Mouse (Mus musculus): Measurements from ENCODE around the gene Arpc1b.

DNA sequence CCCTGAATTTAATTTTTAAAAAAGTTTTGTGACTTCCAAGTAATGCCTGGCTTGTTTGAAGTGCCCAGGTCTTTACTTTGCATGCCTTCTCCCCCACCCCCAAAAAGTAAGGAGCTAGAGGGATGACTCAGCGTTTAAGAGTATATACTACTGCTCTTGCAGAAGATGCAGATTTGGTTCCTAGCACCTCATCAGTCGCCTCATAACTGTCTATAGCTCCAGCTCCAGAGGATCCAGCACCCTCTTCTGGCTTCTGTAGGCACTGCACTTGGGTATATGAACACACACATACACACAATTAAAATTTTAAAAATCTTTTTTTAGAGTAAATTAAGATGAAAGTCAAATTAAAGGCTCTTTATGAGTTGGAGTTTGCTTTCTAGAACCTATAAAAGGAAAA is 25.8 kb upstream of the Arpc1b start:
- TF ChIP-seq CTCF (IDR thresholded peaks at IDR 0.05; ENCODE audit: low read depth, low read length) (no peak), TAL1 (conservative IDR thresholded peaks at IDR 0.05; ENCODE audit: low read depth, low read length) (no peak)

Data from G1E (cell line).